Mouse (Mus musculus) layer of hippocampus, postnatal 36 days (tissue): ENCODE data around the gene Tmem163. TPM values are rescaled to one million over a fixed set of nuclear protein-coding genes. Genes with fewer than 3 reads are reported as not detected.

Source experiments
- total RNA-seq, 2 experiments: library from RNA; stranded (reverse); gene quantifications; 2 replicates each; pipeline ENCODE4 v1.2.3; 2021

Gene Tmem163
- total RNA-seq, 2 experiments from 2014 or later = 10.4 to 11.7 TPM

Other genes starting within 250 kb of the Tmem163 start
- gene Acmsd, start 49.9 kb upstream of the Tmem163 start, total RNA-seq = not detected
- 10 to 100 TPM; 65.2 to 76.8 TPM for gene Ccnt2, start 94.6 kb upstream of the Tmem163 start, total RNA-seq
- 1 to 10 TPM; 6.1 to 7.1 TPM for gene Map3k19, start 175.5 kb upstream of the Tmem163 start, total RNA-seq
- 10 to 100 TPM; 68.5 to 69.1 TPM for gene Rab3gap1, start 189.2 kb upstream of the Tmem163 start, total RNA-seq